7 mouse cellular contexts compared by ENCODE assay signal in genomic region chr11:117408442-117409031, GRCm38 (mm10).
A peak's percentile ranks its signal among the peaks of the same experiment; 100 is the strongest.
DNase-seq lines count a peak whose midpoint lies in the region; ATAC-seq and TF ChIP-seq lines count a peak whose summit lies in the region.

No protein-coding gene starts in this region.

- H3K27ac ChIP-seq in forebrain, embryonic 14.5 days (ENCODE audit: low read depth, low read length): peak overlapping the region; percentile 99
- no peak overlapping the region for H3K27ac ChIP-seq in kidney, postnatal 0 days
- H3K27ac ChIP-seq in neural tube, embryonic 13.5 days (replicated peaks): peak overlapping the region; percentile 90

- intact Hi-C loops in left cerebral cortex, postnatal 36 days (cut with DNase I): loop anchor here (2.0 kb wide), 1 partner anchor 74 kb away; no protein-coding TSS in a partner anchor

- ATAC-seq in forebrain, embryonic 14.5 days: peak; percentile 27
- ATAC-seq in kidney, postnatal 0 days (replicated peaks; ENCODE audit: low FRiP score, low read depth): no peak
- peak; percentile 41; the same call in 1 of the 2 replicates for ATAC-seq in neural tube, embryonic 13.5 days (ENCODE audit: low read depth)

- no peak for TF ChIP-seq CTCF in kidney, postnatal 0 days (IDR thresholded peaks at IDR 0.05; ENCODE audit: low read depth)

- H3K4me2 ChIP-seq in forebrain, embryonic 14.5 days (ENCODE audit: low read length): peak overlapping the region; percentile 69
- H3K4me2 ChIP-seq in kidney, postnatal 0 days (ENCODE audit: low read length): peak overlapping the region; percentile 47
- H3K4me2 ChIP-seq in neural tube, embryonic 13.5 days: peak overlapping the region; percentile 53

- peak; percentile 18 to 33 for DNase-seq in left cerebral cortex, postnatal 36 days (ENCODE audit: low spot score in 2 of 2)
- no peak for DNase-seq in left cerebral cortex, adult 18-20 months (ENCODE audit: low spot score in 2 of 2)
- DNase-seq in forebrain, embryonic 14.5 days (ENCODE audit: low spot score): peak; percentile 49
- no peak for DNase-seq in kidney, postnatal 0 days (ENCODE audit: low spot score)
- no peak for DNase-seq in T-cell, adult 2 months (ENCODE audit: low spot score)
- DNase-seq in Muller cell, postnatal 12 days (ENCODE audit: inconsistent ontology term): no peak

- H3K36me3 ChIP-seq in forebrain, embryonic 14.5 days (ENCODE audit: control insufficient read depth, insufficient read depth, low read length): no peaks in the 10 kb centered on the region
- H3K36me3 ChIP-seq in kidney, postnatal 0 days (ENCODE audit: insufficient read depth, low read length): no peaks in the 10 kb centered on the region
- H3K36me3 ChIP-seq in neural tube, embryonic 13.5 days: no peaks in the 10 kb centered on the region

- H3K4me1 ChIP-seq in forebrain, embryonic 14.5 days (ENCODE audit: control insufficient read depth, insufficient read depth, low read length): peaks cover 42% of the 10 kb centered on the region
- H3K4me1 ChIP-seq in kidney, postnatal 0 days (replicated peaks; ENCODE audit: insufficient read depth, low read length): peaks cover 14% of the 10 kb centered on the region; the same call in 1 of the 2 replicates
- peaks cover 69% of the 10 kb centered on the region for H3K4me1 ChIP-seq in neural tube, embryonic 13.5 days (replicated peaks)

- H3K27me3 ChIP-seq in forebrain, embryonic 14.5 days (replicated peaks; ENCODE audit: control insufficient read depth, insufficient read depth, low read length): 0 out of 2 replicates have a peak, but pooled peaks cover 3% of the 10 kb centered on the region
- H3K27me3 ChIP-seq in kidney, postnatal 0 days (ENCODE audit: insufficient read depth, low read length): peaks cover 8% of the 10 kb centered on the region; the same call in 1 of the 2 replicates
- peaks cover 24% of the 10 kb centered on the region for H3K27me3 ChIP-seq in neural tube, embryonic 13.5 days

- no peaks in the 10 kb centered on the region for H3K9me3 ChIP-seq in forebrain, embryonic 14.5 days (replicated peaks; ENCODE audit: control insufficient read depth, low read length)
- no peaks in the 10 kb centered on the region for H3K9me3 ChIP-seq in kidney, postnatal 0 days (replicated peaks; ENCODE audit: low read length)
- H3K9me3 ChIP-seq in neural tube, embryonic 13.5 days: no peaks in the 10 kb centered on the region

- peak overlapping the region; percentile 29 for H3K9ac ChIP-seq in forebrain, embryonic 14.5 days (ENCODE audit: low read length)
- H3K9ac ChIP-seq in kidney, postnatal 0 days (ENCODE audit: low read depth, low read length): no peak overlapping the region
- peak overlapping the region; percentile 62 for H3K9ac ChIP-seq in neural tube, embryonic 13.5 days

- 5% methylated on average over 16 of the region's 16 CpGs for WGBS in forebrain, embryonic 14.5 days
- 8% methylated on average over 16 of the region's 16 CpGs for WGBS in kidney, postnatal 0 days
- 4% methylated on average over 16 of the region's 16 CpGs for WGBS in neural tube, embryonic 13.5 days

- peak overlapping the region; percentile 30 for H3K4me3 ChIP-seq in forebrain, embryonic 14.5 days (ENCODE audit: low read depth, low read length)
- peak overlapping the region; percentile 4; the same call in 1 of the 2 replicates for H3K4me3 ChIP-seq in kidney, postnatal 0 days (replicated peaks; ENCODE audit: low read depth, low read length)
- peak overlapping the region; percentile 19 for H3K4me3 ChIP-seq in neural tube, embryonic 13.5 days

Comparison
In these comparisons a context has a peak if more than half of its experiments do, and no peak if none do; other contexts are left out.
1. DNase-seq: peak in left cerebral cortex, postnatal 36 days (2 of 2) and forebrain, embryonic 14.5 days (single experiment); none in left cerebral cortex, adult 18-20 months (0 of 2), kidney, postnatal 0 days (single experiment), T-cell, adult 2 months (single experiment) and Muller cell, postnatal 12 days (single experiment).
2. Peak in every context shown above with its lines, with median percentiles within 50 percentile points of each other: H3K4me2 ChIP-seq and H3K4me3 ChIP-seq.